Mouse (Mus musculus) intestine, postnatal 0 days (tissue): ENCODE data around the gene Vmn2r86. TPM values are rescaled to one million over a fixed set of nuclear protein-coding genes. Genes with fewer than 3 reads are reported as not detected.
"Not testable (repeated sequence)": the region's sequence is repeated elsewhere in the genome, so short reads cannot be mapped to it uniquely, and the experiment has no call there.

Experiments
- ATAC-seq: fragments of 200-750 bp; cut with Nextera tagmentation; 2 replicates; pipeline ENCODE4 v1.8.0; 2017; ENCODE audit warnings: mild to moderate bottlenecking, moderate TSS enrichment, moderate library complexity
- H3K27ac ChIP-seq: fragments of 300-500 bp; sonication (generic); 2 replicates; pipeline ENCODE4 v1.5.1; 2014; ENCODE audit warnings: mild to moderate bottlenecking, low read depth, low read length, moderate library complexity
- H3K27me3 ChIP-seq: fragments of 300-500 bp; sonication (generic); replicated peaks from 2 replicates; pipeline ENCODE4 v1.6.1; 2014; ENCODE audit warnings: low read length, mixed read lengths; ENCODE audit not compliant: control insufficient read depth, insufficient read depth
- H3K36me3 ChIP-seq: fragments of 300-500 bp; sonication (generic); 2 replicates; pipeline ENCODE4 v1.6.1; 2014; ENCODE audit warnings: mild to moderate bottlenecking, moderate library complexity; ENCODE audit not compliant: control insufficient read depth, insufficient read depth
- H3K4me1 ChIP-seq: fragments of 300-500 bp; sonication (generic); replicated peaks from 2 replicates; pipeline ENCODE4 v1.6.1; 2014; ENCODE audit warnings: antibody characterized with exemption, low read length, mixed read lengths; ENCODE audit not compliant: control insufficient read depth, insufficient read depth
- H3K4me2 ChIP-seq: fragments of 300-500 bp; sonication (generic); replicated peaks from 2 replicates; pipeline ENCODE4 v1.6.1; 2014; ENCODE audit warnings: low read depth, mild to moderate bottlenecking, moderate library complexity
- H3K4me3 ChIP-seq: fragments of 300-500 bp; sonication (generic); 2 replicates; pipeline ENCODE4 v1.5.1; 2014; ENCODE audit warnings: low read depth, low read length
- H3K9ac ChIP-seq: fragments of 300-500 bp; sonication (generic); 2 replicates; pipeline ENCODE4 v1.6.1; 2014; ENCODE audit warnings: mild to moderate bottlenecking, low read depth, low read length
- H3K9me3 ChIP-seq: fragments of 300-500 bp; sonication (generic); 2 replicates; pipeline ENCODE4 v1.6.1; 2016; ENCODE audit warnings: mixed run types; ENCODE audit not compliant: control insufficient read depth
- CTCF ChIP-seq: sonication (generic); IDR thresholded peaks from 2 replicates; pipeline ENCODE4 v1.5.1; 2016; ENCODE audit warnings: low read depth, mild to moderate bottlenecking, control low read depth, antibody characterized with exemption, moderate library complexity
- WGBS: fragments of 180-500 bp; shearing (Covaris S2); extraction: QIAGEN DNeasy Blood & Tissue Kit; methylation state at CpG from one replicate; pipeline ENCODE4 v1.1.7; 2014; 5-methylcytosine and 5-hydroxymethylcytosine counted together
- polyA plus RNA-seq: library from polyadenylated mRNA; unstranded; fragments of >200 nt; fragmentation: Nextera tagmentation; extraction: Ambion mirVana; gene quantifications from 2 replicates; pipeline ENCODE4 v1.2.1, GENCODE M21; 2015

Gene Vmn2r86
- polyA plus RNA-seq = not detected in 2 replicates

DNA sequence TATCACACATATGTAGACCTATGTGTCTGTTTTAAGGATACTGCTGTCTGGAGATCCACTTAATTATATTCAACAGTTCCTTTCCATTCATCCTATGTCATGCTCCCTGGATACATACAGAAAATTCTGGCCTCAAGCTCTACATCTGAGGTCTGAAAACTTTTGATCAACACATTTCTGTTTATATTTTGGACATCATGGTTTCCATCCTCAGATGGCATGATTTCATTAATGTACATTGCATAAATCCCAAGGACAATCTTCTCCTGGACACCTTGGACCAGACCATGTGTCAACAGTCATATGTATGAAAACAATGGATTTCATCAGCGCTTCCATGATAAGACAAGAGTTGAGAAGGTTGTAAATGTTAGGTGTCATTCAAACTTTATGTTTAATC lies at the start of gene Vmn2r86:
TSS of gene Vmn2r86 (minus strand) at position 101 of the 400 bp plus-strand sequence.
- H3K4me1 ChIP-seq = not testable (repeated sequence)

DNA sequence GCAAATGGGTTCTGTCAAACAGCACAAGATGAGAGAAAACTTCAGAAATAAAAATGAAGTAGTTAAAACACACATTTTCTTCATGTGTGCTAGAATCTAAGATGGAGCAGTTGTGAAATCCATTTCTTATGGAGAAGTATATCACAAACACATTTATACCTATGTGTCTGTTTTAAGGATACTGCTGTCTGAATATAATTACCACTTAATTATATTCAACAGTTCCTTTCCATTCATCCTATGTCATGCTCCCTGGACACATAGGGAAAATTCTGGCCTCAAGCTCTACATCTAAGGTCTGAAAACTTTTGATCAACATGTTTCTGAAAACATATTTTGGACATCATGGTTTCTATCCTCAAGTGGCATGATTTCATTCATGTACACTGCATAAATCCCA lies 41.4 kb upstream of the Vmn2r86 start, which contains the start of gene Vmn2r87:
TSS of gene Vmn2r87 (minus strand) at position 101 of the 400 bp plus-strand sequence.
- H3K9me3 ChIP-seq = no peaks in the 10 kb centered on the region
- H3K27ac ChIP-seq = no peak within 1 kb of the TSS
- no peaks in the 10 kb centered on the region for H3K27me3 ChIP-seq
- no peaks in the 10 kb centered on the region for H3K36me3 ChIP-seq
- TF ChIP-seq CTCF = no peak
- H3K4me1 ChIP-seq = no peaks in the 10 kb centered on the region
- ATAC-seq = no peak
- H3K4me2 ChIP-seq = no peak within 1 kb of the TSS
- no peak within 1 kb of the TSS for H3K9ac ChIP-seq
- H3K4me3 ChIP-seq = no peak within 1 kb of the TSS

More for the DNA sequence above, at the start of gene Vmn2r86:
- not testable (repeated sequence) for H3K27ac ChIP-seq, ATAC-seq, H3K27me3 ChIP-seq, H3K36me3 ChIP-seq, H3K4me2 ChIP-seq, H3K4me3 ChIP-seq, H3K9ac ChIP-seq, H3K9me3 ChIP-seq
- WGBS = 75% methylated on average over 1 of the region's 1 CpGs

DNA sequence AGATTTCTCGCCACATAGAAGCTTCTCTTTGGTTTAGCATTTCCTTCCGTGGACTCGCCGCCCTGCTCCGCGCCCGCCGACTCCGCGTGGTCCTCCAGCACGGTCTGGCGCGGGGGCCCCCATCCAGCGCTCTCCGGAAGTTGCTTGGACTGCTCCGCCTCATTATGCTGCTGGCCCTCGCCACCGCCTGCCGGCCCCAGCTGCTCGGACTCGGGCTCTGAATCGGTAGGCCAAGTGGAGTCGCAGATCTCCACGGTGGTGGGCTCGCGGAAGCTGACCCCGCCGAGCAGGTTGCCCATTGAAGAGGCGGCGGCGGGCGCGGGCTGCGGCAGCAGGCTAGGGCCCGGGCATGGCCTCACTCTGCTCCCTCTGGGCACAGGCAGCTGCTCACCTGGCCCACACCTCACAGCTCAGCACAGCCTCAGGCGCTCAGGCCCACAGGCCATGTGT lies 14.5 kb upstream of the Vmn2r86 start:
- Histone ChIP-seq H3K9me3 (no peaks in the 10 kb centered on the region), H3K36me3 (no peaks in the 10 kb centered on the region), H3K9ac (peak overlapping the region; percentile 18; the same call in 1 of the 2 replicates), H3K4me3 (peak overlapping the region; percentile 31), H3K4me1 (no peaks in the 10 kb centered on the region), H3K27me3 (no peaks in the 10 kb centered on the region), H3K27ac (no peak overlapping the region), H3K4me2 (peak overlapping the region; percentile 69)
- WGBS = 6% methylated on average over 36 of the region's 36 CpGs
- TF ChIP-seq CTCF = no peak
- peak; percentile 63 for ATAC-seq

DNA sequence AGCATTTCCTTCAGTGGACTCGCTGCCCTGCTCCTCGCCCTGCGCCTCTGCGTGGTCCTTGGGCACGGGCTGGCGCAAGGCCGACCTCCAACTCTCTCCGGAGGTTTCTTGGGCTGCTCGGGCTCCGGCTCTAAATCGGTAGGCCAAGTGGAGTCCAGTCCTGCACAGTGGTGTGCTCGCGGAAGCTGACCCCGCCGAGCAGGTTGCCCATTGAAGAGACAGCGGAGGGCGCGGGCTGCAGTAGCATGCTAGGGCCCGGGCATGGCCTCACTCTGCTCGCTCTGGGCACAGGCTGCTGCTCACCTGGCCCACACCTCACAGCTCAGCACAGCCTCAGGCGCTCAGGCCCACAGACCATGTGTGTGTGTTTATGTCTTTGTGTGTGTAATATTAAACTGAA lies 11.1 kb downstream of the Vmn2r86 start:
- H3K27ac ChIP-seq = no peak overlapping the region
- WGBS = 85% methylated on average over 21 of the region's 21 CpGs
- H3K36me3 ChIP-seq = no peaks in the 10 kb centered on the region
- H3K4me3 ChIP-seq = no peak overlapping the region
- no peak overlapping the region for H3K4me2 ChIP-seq
- TF ChIP-seq CTCF = no peak
- no peaks in the 10 kb centered on the region for H3K9me3 ChIP-seq
- no peak overlapping the region for H3K9ac ChIP-seq
- ATAC-seq = no peak
- H3K27me3 ChIP-seq = no peaks in the 10 kb centered on the region
- H3K4me1 ChIP-seq = no peaks in the 10 kb centered on the region

DNA sequence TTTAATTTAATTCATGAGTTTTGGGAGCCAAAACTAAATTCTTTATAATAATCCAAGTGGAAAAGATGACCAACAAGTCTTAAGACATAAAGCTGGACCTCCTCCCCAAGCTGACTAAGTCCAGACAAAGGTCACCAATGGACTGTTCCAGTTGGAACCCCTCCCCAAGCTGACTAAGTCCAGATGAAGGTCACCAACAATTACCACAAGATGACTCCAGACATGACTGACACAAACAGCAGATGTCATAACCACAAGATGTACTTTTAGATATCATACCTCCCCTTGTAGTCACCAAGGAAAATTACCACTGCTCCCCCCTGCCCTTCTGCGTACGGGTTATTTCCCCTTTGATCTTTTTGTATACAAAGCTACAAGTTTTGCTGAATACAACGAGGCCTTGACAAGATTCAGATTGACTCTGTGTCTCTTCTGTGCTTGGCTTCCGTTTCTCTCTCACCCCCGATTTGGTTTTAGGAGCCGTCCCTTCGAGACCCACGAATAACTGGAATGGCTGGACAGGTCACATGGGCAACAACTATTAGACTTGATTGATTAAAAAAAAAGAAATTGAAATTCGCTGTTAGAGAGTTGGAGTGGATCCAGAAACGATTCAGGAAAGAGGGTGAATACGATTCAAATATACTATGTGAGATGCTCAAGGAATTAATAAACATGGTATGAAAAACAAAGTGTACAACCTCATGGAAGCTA lies 21.5 kb downstream of the Vmn2r86 start:
- H3K36me3 ChIP-seq, H3K4me3 ChIP-seq, H3K4me2 ChIP-seq, H3K9ac ChIP-seq, H3K9me3 ChIP-seq, H3K27ac ChIP-seq, H3K27me3 ChIP-seq, H3K4me1 ChIP-seq, ATAC-seq: not testable (repeated sequence)
- 85% methylated on average over 11 of the region's 11 CpGs for WGBS

DNA sequence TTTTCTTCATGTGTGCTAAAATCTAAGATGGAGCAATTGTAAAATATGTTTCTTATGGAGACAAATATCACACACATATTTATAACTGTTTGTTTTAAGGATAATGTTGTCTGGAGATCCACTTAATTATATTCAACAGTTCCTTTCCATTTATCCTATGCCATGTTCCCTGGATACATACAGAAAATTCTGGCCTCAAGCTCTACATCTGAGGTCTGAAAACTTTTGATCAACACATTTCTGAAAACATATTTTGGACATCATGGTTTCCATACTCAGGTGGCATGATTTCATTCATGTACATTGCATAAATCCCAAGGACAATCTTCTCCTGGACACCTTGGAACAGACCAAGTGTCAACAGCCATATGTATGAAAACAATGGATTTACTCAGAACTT lies 26.2 kb downstream of the Vmn2r86 start, which contains the start of gene Vmn2r85:
TSS of gene Vmn2r85 (minus strand) at position 101 of the 400 bp plus-strand sequence.
- H3K36me3 ChIP-seq, H3K9me3 ChIP-seq, H3K4me3 ChIP-seq, H3K9ac ChIP-seq, ATAC-seq, H3K4me2 ChIP-seq, H3K27ac ChIP-seq, H3K4me1 ChIP-seq, H3K27me3 ChIP-seq: not testable (repeated sequence)

DNA sequence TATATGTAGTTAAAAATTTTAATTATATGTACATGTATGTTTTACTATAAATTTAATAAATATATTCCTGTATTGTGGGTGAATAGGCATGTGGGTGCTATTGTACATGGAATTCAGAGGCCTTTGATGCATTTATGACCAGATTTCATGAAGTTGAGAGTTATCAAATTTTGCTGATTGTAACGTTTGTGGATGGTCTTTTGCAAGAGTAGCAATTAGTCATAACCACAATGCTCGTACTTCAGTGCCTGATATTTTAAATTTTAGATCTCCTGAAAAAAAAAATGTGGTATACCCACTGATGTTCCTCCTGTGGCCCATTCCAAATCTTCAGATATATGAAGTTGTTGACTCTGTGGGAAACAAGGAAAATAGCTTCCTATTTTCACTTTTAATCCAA lies 33.5 kb downstream of the Vmn2r86 start:
- WGBS = 62% methylated on average over 2 of the region's 2 CpGs
- not testable (repeated sequence) for H3K4me1 ChIP-seq, H3K9me3 ChIP-seq, H3K27ac ChIP-seq, H3K4me2 ChIP-seq, H3K4me3 ChIP-seq, H3K27me3 ChIP-seq, H3K9ac ChIP-seq, H3K36me3 ChIP-seq, ATAC-seq
